Mouse (Mus musculus) myocyte (in vitro differentiated cells): Measurements from ENCODE around the gene Sec22b.

Experiments used
- CEBPB ChIP-seq: IDR thresholded peaks from 2 replicates; pipeline ENCODE4 v1.6.1; 2011; ENCODE audit warnings: mild to moderate bottlenecking, moderate library complexity; ENCODE audit not compliant: poor library complexity, insufficient read depth, severe bottlenecking
- E2F4 ChIP-seq: IDR thresholded peaks from one replicate; pipeline ENCODE4 v1.6.1; 2011; ENCODE audit warnings: mild to moderate bottlenecking, control low read depth, moderate library complexity; ENCODE audit not compliant: insufficient read depth
- MAX ChIP-seq: IDR thresholded peaks from one replicate; pipeline ENCODE4 v1.6.1; 2011; ENCODE audit warnings: low read depth, mild to moderate bottlenecking, control low read depth
- MYOD1 ChIP-seq, 3 experiments: IDR thresholded peaks; one replicate each; pipeline ENCODE4 v1.6.1; 2011; ENCODE audit warnings: control low read depth in 2 of 3, low read depth in 2 of 3, mild to moderate bottlenecking in 2 of 3, moderate library complexity in 1 of 3; ENCODE audit not compliant: insufficient read length in 2 of 3, control insufficient read depth in 1 of 3
- MYOG ChIP-seq, 3 experiments: IDR thresholded peaks; one replicate each; pipeline ENCODE4 v1.6.1; 2011; ENCODE audit warnings: control low read depth in 2 of 3, low read depth in 2 of 3, mild to moderate bottlenecking in 2 of 3; ENCODE audit not compliant: insufficient read length in 2 of 3, control insufficient read depth in 1 of 3, insufficient read depth in 1 of 3
- POLR2A ChIP-seq: IDR thresholded peaks from one replicate; pipeline ENCODE4 v1.6.1; 2011; ENCODE audit warnings: low read depth, mild to moderate bottlenecking, control low read depth, moderate library complexity; ENCODE audit not compliant: insufficient read length
- POLR2AphosphoS2 ChIP-seq: IDR thresholded peaks from one replicate; pipeline ENCODE4 v1.6.1; 2011; ENCODE audit warnings: low read depth, control low read depth; ENCODE audit not compliant: insufficient read length
- REST ChIP-seq: IDR thresholded peaks from one replicate; pipeline ENCODE4 v1.6.1; 2011; ENCODE audit warnings: mild to moderate bottlenecking, control low read depth, moderate library complexity; ENCODE audit not compliant: insufficient read depth, insufficient read length
- SRF ChIP-seq: IDR thresholded peaks from one replicate; pipeline ENCODE4 v1.6.1; 2011; ENCODE audit warnings: low read depth; ENCODE audit not compliant: control insufficient read depth, insufficient read length
- TCF12 ChIP-seq: IDR thresholded peaks from one replicate; pipeline ENCODE4 v1.6.1; 2011; ENCODE audit warnings: mild to moderate bottlenecking, control low read depth; ENCODE audit not compliant: poor library complexity, insufficient read depth, severe bottlenecking
- TCF3 ChIP-seq: IDR thresholded peaks from one replicate; pipeline ENCODE4 v1.6.1; 2011; ENCODE audit warnings: low read depth, control low read depth; ENCODE audit not compliant: insufficient read length
- USF1 ChIP-seq: IDR thresholded peaks from one replicate; pipeline ENCODE4 v1.6.1; 2011; ENCODE audit warnings: low read depth, mild to moderate bottlenecking, control low read depth, moderate library complexity

DNA sequence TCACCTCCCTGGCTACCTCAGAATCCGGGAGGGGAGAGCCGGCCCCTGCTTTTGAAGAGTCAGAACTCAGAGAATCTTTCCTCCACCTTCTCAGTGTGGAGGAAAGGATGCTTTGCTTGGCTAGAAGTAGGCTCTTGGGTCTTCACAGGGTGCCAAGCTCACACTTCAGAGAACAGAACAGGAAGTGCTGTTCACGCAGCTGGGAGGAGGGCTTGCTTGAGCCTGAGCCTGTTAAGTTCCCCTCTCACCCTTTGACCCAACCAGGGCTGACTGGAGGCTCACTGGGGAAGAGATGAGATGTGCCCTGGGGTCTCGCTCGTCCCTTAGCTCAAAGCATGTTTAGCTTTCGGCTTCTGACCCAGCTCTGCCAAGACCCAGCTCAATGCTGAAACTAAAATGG, 32.3 kb downstream of the Sec22b start:
- TF ChIP-seq POLR2AphosphoS2 (no peak), POLR2A (no peak), MAX (no peak), MYOG (IDR thresholded peaks at IDR 0.05; ENCODE audit: control insufficient read depth in 1 of 3, insufficient read depth in 1 of 3, insufficient read length in 2 of 3, low read depth in 2 of 3) (no peak), TCF12 (no peak), E2F4 (no peak), USF1 (no peak), SRF (no peak), CEBPB (no peak), MYOD1 (IDR thresholded peaks at IDR 0.05; ENCODE audit: control insufficient read depth in 1 of 3, insufficient read length in 2 of 3, low read depth in 2 of 3) (no peak), TCF3 (no peak), REST (no peak)
